Mouse (Mus musculus) kidney, adult 2 months (tissue): Measurements from ENCODE around the gene Dlg2.

Experiments
- CTCF ChIP-seq: fragments of 200-500 bp; conservative IDR thresholded peaks from 2 replicates; pipeline ENCODE4 v1.5.1; 2011; ENCODE audit warnings: low read depth, mild to moderate bottlenecking, control low read depth, low read length, moderate library complexity, mixed read lengths; ENCODE audit not compliant: insufficient read depth, insufficient read length
- POLR2A ChIP-seq: fragments of 200-500 bp; IDR thresholded peaks from one replicate; pipeline ENCODE4 v1.6.1; 2011; ENCODE audit warnings: low read depth, low read length, control low read depth

- TF ChIP-seq CTCF = no peak
- TF ChIP-seq POLR2A = no peak
These were observed 677.6 kb downstream of the Dlg2 start for GRCm38 (mm10) chr7:91154096-91154495.
